Mouse (Mus musculus) limb, embryonic 14.5 days (tissue): ENCODE results near the gene Lamb2. TPM values are rescaled to one million over a fixed set of nuclear protein-coding genes. Genes with fewer than 3 reads are reported as not detected.

Experiments used
- ATAC-seq: fragments of 200-750 bp; cut with Nextera tagmentation; 2 replicates; pipeline ENCODE4 v1.8.0; 2017; ENCODE audit warnings: low read depth, moderate number of reproducible peaks, moderate TSS enrichment; ENCODE audit not compliant: low FRiP score
- DNase-seq: peaks from one replicate; pipeline ENCODE4 v3.0.0-alpha.2; 2015; ENCODE audit warnings: low spot score
- H3K27ac ChIP-seq: fragments of 300-500 bp; sonication (generic); replicated peaks from 2 replicates; pipeline ENCODE4 v1.5.1; 2014; ENCODE audit warnings: low read depth, mild to moderate bottlenecking, low read length, moderate library complexity, mixed read lengths
- H3K27me3 ChIP-seq: fragments of 300-500 bp; sonication (generic); 2 replicates; pipeline ENCODE4 v1.6.1; 2014; ENCODE audit warnings: low read length, mixed read lengths; ENCODE audit not compliant: control insufficient read depth, insufficient read depth
- H3K36me3 ChIP-seq: fragments of 300-500 bp; sonication (generic); 2 replicates; pipeline ENCODE4 v1.6.1; 2014; ENCODE audit warnings: mild to moderate bottlenecking, low read length, moderate library complexity, mixed read lengths; ENCODE audit not compliant: control insufficient read depth, insufficient read depth
- H3K4me1 ChIP-seq: fragments of 300-500 bp; sonication (generic); 2 replicates; pipeline ENCODE4 v1.6.1; 2014; ENCODE audit warnings: antibody characterized with exemption, low read length, mixed read lengths; ENCODE audit not compliant: control insufficient read depth, insufficient read depth
- H3K4me2 ChIP-seq: fragments of 300-500 bp; sonication (generic); replicated peaks from 2 replicates; pipeline ENCODE4 v1.6.1; 2014; ENCODE audit warnings: low read depth, mild to moderate bottlenecking, low read length, moderate library complexity; ENCODE audit not compliant: severe bottlenecking
- H3K4me3 ChIP-seq: fragments of 300-500 bp; sonication (generic); replicated peaks from 2 replicates; pipeline ENCODE4 v1.5.1; 2014; ENCODE audit warnings: low read length
- H3K9ac ChIP-seq: fragments of 300-500 bp; sonication (generic); 2 replicates; pipeline ENCODE4 v1.6.1; 2014; ENCODE audit warnings: mild to moderate bottlenecking, low read depth, low read length, moderate library complexity; ENCODE audit not compliant: severe bottlenecking
- H3K9me3 ChIP-seq: fragments of 300-500 bp; sonication (generic); 2 replicates; pipeline ENCODE4 v1.6.1; 2016; ENCODE audit warnings: low read length; ENCODE audit not compliant: control insufficient read depth
- POLR2A ChIP-seq: fragments of 200-500 bp; IDR thresholded peaks from 2 replicates; pipeline ENCODE4 v1.8.0; 2012; ENCODE audit warnings: inconsistent platforms, mild to moderate bottlenecking, moderate library complexity, borderline replicate concordance; ENCODE audit not compliant: insufficient read depth, insufficient read length; ENCODE audit errors: extremely low read depth
- WGBS: fragments of 180-500 bp; shearing (Covaris S2); extraction: QIAGEN DNeasy Blood & Tissue Kit; methylation state at CpG from one replicate; pipeline ENCODE4 v1.1.7; 2014; 5-methylcytosine and 5-hydroxymethylcytosine counted together
- polyA plus RNA-seq, 2 experiments: library from polyadenylated mRNA; depleted of rRNA in 1 of 2; stranded (reverse) in 1 of 2; unstranded in 1 of 2; fragments of >200 nt; fragmentation: Nextera tagmentation in 1 of 2; extraction: Ambion mirVana in 1 of 2; gene quantifications; 2 replicates each; pipeline versions ENCODE4 v1.2.1 to v1.2.3; 2012 to 2014

The Lamb2 gene
- polyA plus RNA-seq, 2 experiments = 59.0 to 214 TPM

GRCm38 (mm10) chr9:108461675-108462074, 17.9 kb upstream of the Lamb2 start:
- H3K4me2 ChIP-seq = peak overlapping the region; percentile 90
- no peak for ATAC-seq
- H3K4me1 ChIP-seq = peaks cover 7% of the 10 kb centered on the region
- DNase-seq = no peak
- no peaks in the 10 kb centered on the region for H3K9me3 ChIP-seq
- H3K27ac ChIP-seq = no peak overlapping the region
- H3K9ac ChIP-seq = peak overlapping the region; percentile 84
- WGBS = 89% methylated on average over 5 of the region's 5 CpGs
- H3K27me3 ChIP-seq = no peaks in the 10 kb centered on the region
- no peak for TF ChIP-seq POLR2A
- peak overlapping the region; percentile 92 for H3K4me3 ChIP-seq
- H3K36me3 ChIP-seq = peaks cover 42% of the 10 kb centered on the region

GRCm38 (mm10) chr9:108462192-108462591, 17.3 kb upstream of the Lamb2 start:
- no peak overlapping the region for H3K4me3 ChIP-seq
- H3K36me3 ChIP-seq = peaks cover 47% of the 10 kb centered on the region
- no peaks in the 10 kb centered on the region for H3K27me3 ChIP-seq
- no peak overlapping the region for H3K4me2 ChIP-seq
- H3K27ac ChIP-seq = no peak overlapping the region
- no peak for ATAC-seq
- WGBS = 93% methylated on average over 10 of the region's 10 CpGs
- TF ChIP-seq POLR2A = no peak
- H3K9ac ChIP-seq = no peak overlapping the region
- H3K4me1 ChIP-seq = peaks cover 7% of the 10 kb centered on the region
- H3K9me3 ChIP-seq = no peaks in the 10 kb centered on the region
- no peak for DNase-seq

- ATAC-seq (no peak), DNase-seq (no peak)
- H3K9me3 ChIP-seq = peaks cover 3% of the 10 kb centered on the region; the same call in 1 of the 2 replicates
- H3K9ac ChIP-seq = no peak overlapping the region
- no peak for TF ChIP-seq POLR2A
- H3K4me2 ChIP-seq = no peak overlapping the region
- H3K27ac ChIP-seq = no peak overlapping the region
- peaks cover 51% of the 10 kb centered on the region for H3K36me3 ChIP-seq
- whole genome bisulfite sequencing = 92% methylated on average over 9 of the region's 9 CpGs
- peaks cover 7% of the 10 kb centered on the region for H3K4me1 ChIP-seq
- H3K4me3 ChIP-seq = no peak overlapping the region
- H3K27me3 ChIP-seq = no peaks in the 10 kb centered on the region
Observed at GRCm38 (mm10) chr9:108463713-108464112, 15.8 kb upstream of the Lamb2 start.

- no peak overlapping the region for H3K27ac ChIP-seq
- 91% methylated on average over 2 of the region's 2 CpGs for WGBS
- no peaks in the 10 kb centered on the region for H3K27me3 ChIP-seq
- no peak overlapping the region for H3K9ac ChIP-seq
- DNase-seq = no peak
- peaks cover 6% of the 10 kb centered on the region for H3K4me1 ChIP-seq
- H3K4me2 ChIP-seq = no peak overlapping the region
- no peak overlapping the region for H3K4me3 ChIP-seq
- H3K9me3 ChIP-seq = peaks cover 3% of the 10 kb centered on the region; the same call in 1 of the 2 replicates
- ATAC-seq = no peak
- no peak for TF ChIP-seq POLR2A
- peaks cover 51% of the 10 kb centered on the region for H3K36me3 ChIP-seq
Observed at GRCm38 (mm10) chr9:108466219-108466618, 13.3 kb upstream of the Lamb2 start.

GRCm38 (mm10) chr9:108469430-108469829, 10.1 kb upstream of the Lamb2 start:
- H3K4me1 ChIP-seq = no peaks in the 10 kb centered on the region
- H3K9ac ChIP-seq = no peak overlapping the region
- peaks cover 3% of the 10 kb centered on the region; the same call in 1 of the 2 replicates for H3K9me3 ChIP-seq
- no peaks in the 10 kb centered on the region for H3K27me3 ChIP-seq
- no peak overlapping the region for H3K4me2 ChIP-seq
- no peak for ATAC-seq
- WGBS = 77% methylated on average over 5 of the region's 5 CpGs
- no peak for TF ChIP-seq POLR2A
- no peak overlapping the region for H3K27ac ChIP-seq
- no peak overlapping the region for H3K4me3 ChIP-seq
- H3K36me3 ChIP-seq = peaks cover 31% of the 10 kb centered on the region
- DNase-seq = no peak

- ATAC-seq (no peak), DNase-seq (no peak)
- no peaks in the 10 kb centered on the region for H3K27me3 ChIP-seq
- no peak overlapping the region for H3K27ac ChIP-seq
- peaks cover 3% of the 10 kb centered on the region; the same call in 1 of the 2 replicates for H3K9me3 ChIP-seq
- H3K9ac ChIP-seq = no peak overlapping the region
- H3K36me3 ChIP-seq = peaks cover 27% of the 10 kb centered on the region
- H3K4me2 ChIP-seq = no peak overlapping the region
- WGBS = 73% methylated on average over 4 of the region's 4 CpGs
- no peak overlapping the region for H3K4me3 ChIP-seq
- no peaks in the 10 kb centered on the region for H3K4me1 ChIP-seq
- TF ChIP-seq POLR2A = no peak
Observed at GRCm38 (mm10) chr9:108469845-108470244, 9.7 kb upstream of the Lamb2 start.
